Mouse (Mus musculus) cortical plate, adult 2 months (tissue): Measurements from ENCODE around the gene Nadk. TPM values are rescaled to one million over a fixed set of nuclear protein-coding genes. Genes with fewer than 3 reads are reported as not detected.

Experiments used
- H3K27ac ChIP-seq: fragments of 200-500 bp; 2 replicates; pipeline ENCODE4 v1.5.1; 2012; ENCODE audit warnings: low read length, control low read depth, inconsistent platforms; ENCODE audit not compliant: insufficient read depth
- H3K4me1 ChIP-seq: fragments of 200-500 bp; 2 replicates; pipeline ENCODE4 v1.6.1; 2011; ENCODE audit warnings: low read length; ENCODE audit not compliant: control insufficient read depth, insufficient read depth
- H3K4me3 ChIP-seq: fragments of 200-500 bp; 2 replicates; pipeline ENCODE4 v1.5.1; 2011; ENCODE audit warnings: mild to moderate bottlenecking, low read length, control low read depth; ENCODE audit not compliant: insufficient read depth
- CTCF ChIP-seq: fragments of 200-500 bp; IDR thresholded peaks from 2 replicates; pipeline ENCODE4 v1.5.1; 2011; ENCODE audit warnings: mild to moderate bottlenecking, control low read depth, low read length; ENCODE audit not compliant: insufficient read depth; ENCODE audit errors: extremely low read depth
- POLR2A ChIP-seq: fragments of 200-500 bp; IDR thresholded peaks from 2 replicates; pipeline ENCODE4 v1.6.1; 2011; ENCODE audit warnings: mild to moderate bottlenecking, low read length, control low read depth; ENCODE audit not compliant: insufficient read depth; ENCODE audit errors: extremely low read depth
- polyA plus RNA-seq: library from polyadenylated mRNA; depleted of rRNA; stranded (reverse); fragments of >200 nt; gene quantifications from 2 replicates; pipeline ENCODE4 v1.2.3, GENCODE M21; 2012; rRNA removed

Gene Nadk
- polyA plus RNA-seq, 1 experiment, result 66.9 TPM

DNA sequence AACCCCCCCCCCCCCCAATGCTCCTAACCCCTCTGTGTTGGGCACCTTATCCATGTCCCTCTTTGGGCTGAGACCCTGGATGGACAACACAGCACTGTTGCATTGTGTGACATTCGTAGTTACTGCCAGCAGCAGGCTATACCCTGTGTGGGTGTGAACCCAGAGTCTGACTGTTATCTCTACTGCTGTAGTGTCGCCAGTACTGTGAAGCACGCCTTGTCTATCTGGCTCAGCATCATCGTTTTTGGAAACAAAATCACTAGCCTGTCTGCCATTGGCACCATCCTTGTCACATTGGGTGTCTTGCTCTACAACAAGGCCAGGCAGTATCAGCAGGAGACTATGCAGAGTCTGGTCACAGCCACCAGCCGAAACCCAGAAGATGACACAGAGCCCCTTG lies 56.1 kb downstream of the Nadk start:
- H3K27ac ChIP-seq, result no peak overlapping the region
- TF ChIP-seq CTCF, result no peak
- TF ChIP-seq POLR2A, result no peak
- H3K4me1 ChIP-seq, result no peaks in the 10 kb centered on the region
- no peak overlapping the region for H3K4me3 ChIP-seq

DNA sequence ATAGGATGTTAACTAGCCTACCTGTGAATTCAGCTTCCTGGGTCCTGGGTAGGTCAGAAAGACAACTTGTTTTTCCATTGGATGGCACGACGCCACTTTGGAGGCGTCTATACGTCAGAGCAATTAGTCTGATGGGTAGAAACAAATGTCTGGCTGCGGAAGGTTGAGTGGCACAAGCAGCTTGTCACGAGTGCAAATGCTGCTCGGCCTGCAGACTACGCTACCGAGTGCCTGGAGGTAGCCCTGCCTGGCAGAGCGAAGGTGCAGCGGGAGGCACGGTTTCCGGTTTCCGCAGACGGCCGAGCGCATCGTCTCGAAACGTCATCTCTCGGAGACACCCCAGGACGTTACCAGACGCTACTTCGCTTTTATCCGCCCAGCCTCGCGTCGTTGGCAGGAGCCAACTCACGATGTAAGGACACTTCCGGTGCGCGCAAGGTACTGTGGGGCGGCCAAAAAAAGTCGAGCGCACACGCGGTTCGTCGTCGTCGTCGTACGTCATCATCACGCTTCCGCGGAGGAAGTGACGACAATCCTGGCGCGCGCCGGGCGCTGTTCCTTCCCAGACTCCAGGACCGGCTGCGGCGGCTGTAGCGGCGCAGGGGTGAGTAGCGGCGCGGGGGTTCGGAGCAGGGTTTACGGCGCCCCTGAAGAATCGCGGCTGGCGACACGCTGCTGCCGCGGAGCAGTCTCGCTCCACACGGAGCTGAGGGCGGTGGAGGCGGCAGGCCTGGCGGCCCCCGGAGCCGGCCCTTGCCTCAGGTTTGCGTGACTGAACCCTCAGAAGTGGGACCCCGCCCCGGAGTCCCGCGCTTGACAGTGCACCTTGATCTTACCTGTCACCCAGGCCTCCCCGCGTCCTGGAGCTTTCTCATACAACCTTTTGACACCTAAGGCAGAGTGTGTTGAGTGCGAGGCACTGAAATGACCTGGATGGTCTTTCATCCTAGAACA lies 62.4 kb downstream of the Nadk start, which contains the start of gene Cdk11b:
Gene Cdk11b, plus strand, starts transcription at position 517 of the 954 bp plus-strand sequence.
- Histone ChIP-seq H3K4me3 (peak within 1 kb of the TSS; percentile 63), H3K4me1 (no peaks in the 10 kb centered on the region; the same call in 1 of the 2 replicates), H3K27ac (peak within 1 kb of the TSS; percentile 69)
- TF ChIP-seq POLR2A, result peak; percentile 91
- TF ChIP-seq CTCF, result no peak

DNA sequence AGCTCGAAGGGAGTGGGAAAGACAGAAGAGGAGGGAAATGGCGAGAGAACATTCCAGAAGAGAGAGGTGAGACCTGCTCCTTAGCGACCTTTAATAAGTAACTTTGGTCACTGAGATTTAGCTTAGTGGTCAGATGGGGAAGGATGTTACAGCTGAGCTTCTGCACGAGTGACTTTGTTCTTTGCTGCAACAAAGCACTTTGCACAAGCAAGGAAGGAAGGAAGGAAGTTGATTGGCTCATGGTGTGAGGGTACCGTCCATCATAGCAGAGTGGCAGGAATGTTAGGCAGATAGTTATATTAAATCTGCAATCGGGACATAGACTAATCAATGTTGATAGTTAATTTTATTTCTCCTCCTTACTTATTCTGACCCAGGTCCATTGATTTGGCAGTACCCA lies 68.1 kb downstream of the Nadk start:
- no peak for TF ChIP-seq POLR2A
- TF ChIP-seq CTCF, result no peak
- Histone ChIP-seq H3K4me1 (no peaks in the 10 kb centered on the region; the same call in 1 of the 2 replicates), H3K4me3 (no peak overlapping the region), H3K27ac (no peak overlapping the region)

DNA sequence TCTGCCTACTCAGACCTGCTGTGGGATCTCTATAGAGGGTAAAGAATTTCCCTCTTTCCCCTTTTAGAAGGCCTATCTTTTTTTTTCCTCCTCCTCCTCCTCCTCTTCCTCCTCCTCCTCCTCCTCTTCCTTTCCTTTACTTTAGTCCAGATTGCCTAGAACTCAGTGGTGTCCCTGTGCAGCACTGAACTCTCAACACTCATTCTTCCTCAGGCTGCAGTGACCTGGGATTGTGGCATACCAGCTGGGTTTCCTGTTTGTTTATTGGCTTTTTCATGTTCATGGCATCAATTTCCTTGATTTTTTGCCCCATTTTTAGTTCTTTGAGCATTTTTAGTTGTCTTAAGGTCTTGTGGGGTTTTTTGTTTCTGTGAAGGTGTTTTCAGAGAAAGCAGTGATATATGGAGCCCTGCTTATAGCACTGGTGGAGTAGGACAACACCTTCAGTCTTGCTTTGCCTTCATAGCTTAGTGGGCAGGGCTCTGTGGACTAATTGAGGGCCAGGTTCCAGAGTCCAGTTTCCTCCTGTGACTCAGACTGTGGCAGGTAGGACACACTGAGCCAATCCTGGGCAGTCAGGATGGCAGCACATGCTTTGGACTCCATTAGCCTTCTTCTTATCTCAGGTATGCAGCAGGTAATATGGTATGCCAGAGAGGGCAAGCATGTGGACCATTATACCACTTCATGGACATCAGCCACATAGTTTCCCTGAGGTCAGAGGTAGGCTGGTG lies 73.8 kb downstream of the Nadk start:
- no peaks in the 10 kb centered on the region for H3K4me1 ChIP-seq
- H3K4me3 ChIP-seq, result no peak overlapping the region
- no peak for TF ChIP-seq POLR2A
- TF ChIP-seq CTCF, result no peak
- no peak overlapping the region for H3K27ac ChIP-seq

Other genes with a start within 250 kb of the Nadk start
- gene Prkcz, start 201.0 kb upstream of the Nadk start, polyA plus RNA-seq, result 295 and 315 TPM in 2 replicates
- gene Gabrd, start 164.3 kb upstream of the Nadk start, polyA plus RNA-seq, result 129 and 141 TPM in 2 replicates
- gene Cfap74, start 153.2 kb upstream of the Nadk start, polyA plus RNA-seq, result 20.4 and 21.9 TPM in 2 replicates
- gene Tmem52, start 93.3 kb upstream of the Nadk start, polyA plus RNA-seq, result 2.1 and 2.7 TPM in 2 replicates
- 725 and 733 TPM in 2 replicates for gene Gnb1, start 71.0 kb upstream of the Nadk start, polyA plus RNA-seq
- gene Slc35e2, start 39.0 kb downstream of the Nadk start, polyA plus RNA-seq, result 16.8 and 18.1 TPM in 2 replicates
- 48.0 and 48.2 TPM in 2 replicates for gene Cdk11b, start 62.5 kb downstream of the Nadk start, polyA plus RNA-seq
- not detected in 2 replicates for gene Gm10563, start 83.0 kb downstream of the Nadk start, polyA plus RNA-seq
- gene Mmp23, start 91.0 kb downstream of the Nadk start, polyA plus RNA-seq, result 5.9 and 6.0 TPM in 2 replicates
- 153 and 169 TPM in 2 replicates for gene Mib2, start 106.8 kb downstream of the Nadk start, polyA plus RNA-seq
- 42.8 and 45.8 TPM in 2 replicates for gene Fndc10, start 132.0 kb downstream of the Nadk start, polyA plus RNA-seq
- 131 and 138 TPM in 2 replicates for gene Ssu72, start 142.4 kb downstream of the Nadk start, polyA plus RNA-seq
- 68.5 and 70.6 TPM in 2 replicates for gene Tmem240, start 172.4 kb downstream of the Nadk start, polyA plus RNA-seq
- 84.4 and 93.0 TPM in 2 replicates for gene Atad3a, start 198.7 kb downstream of the Nadk start, polyA plus RNA-seq
- gene Vwa1, start 212.3 kb downstream of the Nadk start, polyA plus RNA-seq, result 29.8 and 32.1 TPM in 2 replicates
- 39.2 and 50.5 TPM in 2 replicates for gene Tmem88b, start 223.5 kb downstream of the Nadk start, polyA plus RNA-seq
- gene Ankrd65, start 228.1 kb downstream of the Nadk start, polyA plus RNA-seq, result not detected in 2 replicates
- gene Mrpl20, start 240.5 kb downstream of the Nadk start, polyA plus RNA-seq, result 105 and 110 TPM in 2 replicates